In genomic region chr9:107570845-107571244, GRCm38 (mm10) we compare ENCODE assay signal across 8 mouse cellular contexts. TPM values are rescaled to one million over a fixed set of nuclear protein-coding genes. Genes with fewer than 3 reads are reported as not detected.
DNase-seq lines count a peak whose midpoint lies in the region; ATAC-seq and TF ChIP-seq lines count a peak whose summit lies in the region.

No protein-coding gene starts in this region.

- no peaks in the 10 kb centered on the region for H3K27me3 ChIP-seq in kidney, embryonic 16.5 days (ENCODE audit: insufficient read depth, low read length)
- H3K27me3 ChIP-seq in forebrain, embryonic 12.5 days: no peaks in the 10 kb centered on the region
- no peaks in the 10 kb centered on the region for H3K27me3 ChIP-seq in small intestine, adult 2 months (ENCODE audit: control insufficient read depth, insufficient read depth, low read length)
- H3K27me3 ChIP-seq in cerebellum, adult 2 months (ENCODE audit: control insufficient read depth, insufficient read depth, low read length): no peaks in the 10 kb centered on the region

- H3K9ac ChIP-seq in kidney, embryonic 16.5 days (replicated peaks; ENCODE audit: low read length): peak overlapping the region; percentile 85
- peak overlapping the region; percentile 84; the same call in 1 of the 2 replicates for H3K9ac ChIP-seq in forebrain, embryonic 12.5 days

- H3K27ac ChIP-seq in kidney, embryonic 16.5 days (ENCODE audit: low read length): no peak overlapping the region
- no peak overlapping the region for H3K27ac ChIP-seq in forebrain, embryonic 12.5 days
- H3K27ac ChIP-seq in small intestine, adult 2 months (ENCODE audit: insufficient read depth, low read depth, low read length): peak overlapping the region; percentile 99
- no peak overlapping the region for H3K27ac ChIP-seq in cerebellum, adult 2 months (ENCODE audit: insufficient read depth, low read length)

- H3K4me3 ChIP-seq in kidney, embryonic 16.5 days (ENCODE audit: low read length): peak overlapping the region; percentile 87
- peak overlapping the region; percentile 82 for H3K4me3 ChIP-seq in forebrain, embryonic 12.5 days (replicated peaks)
- peak overlapping the region; percentile 89 for H3K4me3 ChIP-seq in small intestine, adult 2 months (ENCODE audit: low read depth, low read length)
- no peak overlapping the region for H3K4me3 ChIP-seq in cerebellum, adult 2 months (replicated peaks; ENCODE audit: insufficient read depth, low read depth, low read length)

- H3K4me2 ChIP-seq in kidney, embryonic 16.5 days (replicated peaks; ENCODE audit: low read depth, low read length): peak overlapping the region; percentile 58
- H3K4me2 ChIP-seq in forebrain, embryonic 12.5 days: peak overlapping the region; percentile 88

- no peaks in the 10 kb centered on the region for H3K9me3 ChIP-seq in kidney, embryonic 16.5 days (ENCODE audit: low read length)
- H3K9me3 ChIP-seq in forebrain, embryonic 12.5 days: no peaks in the 10 kb centered on the region

- no peak for ATAC-seq in kidney, embryonic 16.5 days (ENCODE audit: low FRiP score, low TSS enrichment)
- no peak for ATAC-seq in forebrain, embryonic 12.5 days (ENCODE audit: low FRiP score)
- no peak for ATAC-seq in cerebellum, adult (ENCODE audit: insufficient number of reproducible peaks, low FRiP score, low TSS enrichment)

- WGBS in kidney, embryonic 16.5 days: 89% methylated on average over 21 of the region's 21 CpGs
- WGBS in forebrain, embryonic 12.5 days: 93% methylated on average over 21 of the region's 21 CpGs
- 31% methylated on average over 21 of the region's 21 CpGs for WGBS in small intestine, adult 2 months
- 87% methylated on average over 21 of the region's 21 CpGs for WGBS in cerebellum, adult 2 months

- peaks cover 43% of the 10 kb centered on the region for H3K4me1 ChIP-seq in kidney, embryonic 16.5 days (ENCODE audit: insufficient read depth, low read length)
- H3K4me1 ChIP-seq in forebrain, embryonic 12.5 days: peaks cover 48% of the 10 kb centered on the region
- H3K4me1 ChIP-seq in small intestine, adult 2 months (ENCODE audit: control insufficient read depth, insufficient read depth, insufficient read length, low read length): peaks cover 31% of the 10 kb centered on the region
- H3K4me1 ChIP-seq in cerebellum, adult 2 months (ENCODE audit: control insufficient read depth, insufficient read depth, low read length): peaks cover 16% of the 10 kb centered on the region

- peak; percentile 69; the same call in 1 of the 2 replicates for TF ChIP-seq POLR2A in small intestine, adult 2 months (IDR thresholded peaks at IDR 0.05; ENCODE audit: low read depth, low read length)
- no peak for TF ChIP-seq POLR2A in cerebellum, adult 2 months (IDR thresholded peaks at IDR 0.05; ENCODE audit: borderline replicate concordance, insufficient read depth, low read length)

- no peak for DNase-seq in kidney, postnatal 10 days
- peak; percentile 83 for DNase-seq in liver
- DNase-seq in layer of hippocampus, postnatal 36 days: no peak
- no peak for DNase-seq in cerebellum, adult 2 months

- peaks cover 42% of the 10 kb centered on the region for H3K36me3 ChIP-seq in kidney, embryonic 16.5 days (ENCODE audit: insufficient read depth, low read length)
- peaks cover 55% of the 10 kb centered on the region for H3K36me3 ChIP-seq in forebrain, embryonic 12.5 days (replicated peaks)
- H3K36me3 ChIP-seq in small intestine, adult 2 months (ENCODE audit: control insufficient read depth, insufficient read depth, low read length): peaks cover 13% of the 10 kb centered on the region

- TF ChIP-seq CTCF in small intestine, adult 2 months (IDR thresholded peaks at IDR 0.05; ENCODE audit: extremely low read depth, insufficient read length, insufficient replicate concordance, low read depth, low read length): no peak
- no peak for TF ChIP-seq CTCF in cerebellum, adult 2 months (IDR thresholded peaks at IDR 0.05; ENCODE audit: borderline replicate concordance, insufficient read depth, low read depth, low read length)

RNA-seq across cellular contexts. Expression of gene Hyal2, which starts 3.1 kb away (rescaled TPM):
- 131 and 132 TPM in 2 replicates for polyA plus RNA-seq in kidney, embryonic 16.5 days (2015; fragmentation: Nextera tagmentation; extraction: Ambion mirVana)
- polyA plus RNA-seq in forebrain, embryonic 12.5 days (2016; fragmentation: Nextera tagmentation; extraction: Ambion mirVana): 108 and 110 TPM in 2 replicates
- polyA plus RNA-seq in small intestine, adult 2 months (2012; rRNA removed): 119 and 213 TPM in 2 replicates
- total RNA-seq in layer of hippocampus, postnatal 36 days (2021): 10 to 100 TPM; 13.0 to 13.5 TPM
- polyA plus RNA-seq in cerebellum, adult 2 months (2012; rRNA removed): 10.8 and 11.9 TPM in 2 replicates

RNA-seq across cellular contexts. Expression of gene Hyal1, which starts 5.9 kb away (rescaled TPM):
- 10.6 and 12.3 TPM in 2 replicates for polyA plus RNA-seq in kidney, embryonic 16.5 days (2015; fragmentation: Nextera tagmentation; extraction: Ambion mirVana)
- polyA plus RNA-seq in forebrain, embryonic 12.5 days (2016; fragmentation: Nextera tagmentation; extraction: Ambion mirVana): 6.9 and 8.4 TPM in 2 replicates
- polyA plus RNA-seq in small intestine, adult 2 months (2012; rRNA removed): 2.3 and 2.6 TPM in 2 replicates
- total RNA-seq in layer of hippocampus, postnatal 36 days (2021): 1 to 10 TPM; 6.5 to 6.7 TPM
- polyA plus RNA-seq in cerebellum, adult 2 months (2012; rRNA removed): 5.7 and 6.8 TPM in 2 replicates

RNA-seq across cellular contexts. Expression of gene Tusc2, which starts 7.8 kb away (rescaled TPM):
- polyA plus RNA-seq in kidney, embryonic 16.5 days (2015; fragmentation: Nextera tagmentation; extraction: Ambion mirVana): 45.3 and 48.0 TPM in 2 replicates
- polyA plus RNA-seq in forebrain, embryonic 12.5 days (2016; fragmentation: Nextera tagmentation; extraction: Ambion mirVana): 77.2 and 79.9 TPM in 2 replicates
- 38.8 and 49.7 TPM in 2 replicates for polyA plus RNA-seq in small intestine, adult 2 months (2012; rRNA removed)
- total RNA-seq in layer of hippocampus, postnatal 36 days (2021): 10 to 100 TPM; 70.1 to 82.0 TPM
- 123 and 127 TPM in 2 replicates for polyA plus RNA-seq in cerebellum, adult 2 months (2012; rRNA removed)

RNA-seq across cellular contexts. Expression of gene Naa80, which starts 7.8 kb away (rescaled TPM):
- polyA plus RNA-seq in kidney, embryonic 16.5 days (2015; fragmentation: Nextera tagmentation; extraction: Ambion mirVana): 21.8 and 24.1 TPM in 2 replicates
- polyA plus RNA-seq in forebrain, embryonic 12.5 days (2016; fragmentation: Nextera tagmentation; extraction: Ambion mirVana): 13.7 and 14.2 TPM in 2 replicates
- polyA plus RNA-seq in small intestine, adult 2 months (2012; rRNA removed): 26.3 and 46.3 TPM in 2 replicates
- total RNA-seq in layer of hippocampus, postnatal 36 days (2021): 10 to 100 TPM; 13.5 to 13.8 TPM
- polyA plus RNA-seq in cerebellum, adult 2 months (2012; rRNA removed): 19.5 and 21.6 TPM in 2 replicates

RNA-seq across cellular contexts. Expression of gene Hyal3, which starts 9.8 kb away (rescaled TPM):
- 1.3 and 1.6 TPM in 2 replicates for polyA plus RNA-seq in kidney, embryonic 16.5 days (2015; fragmentation: Nextera tagmentation; extraction: Ambion mirVana)
- 0.80 and 1.2 TPM in 2 replicates for polyA plus RNA-seq in forebrain, embryonic 12.5 days (2016; fragmentation: Nextera tagmentation; extraction: Ambion mirVana)
- 0.52 and 0.89 TPM in 2 replicates for polyA plus RNA-seq in small intestine, adult 2 months (2012; rRNA removed)
- total RNA-seq in layer of hippocampus, postnatal 36 days (2021): 1 to 10 TPM; 1.3 to 1.8 TPM
- 1.1 TPM in 2 replicates for polyA plus RNA-seq in cerebellum, adult 2 months (2012; rRNA removed)
